Mouse (Mus musculus) heart, adult 2 months (tissue): ENCODE measurements around the gene Syp. TPM values are rescaled to one million over a fixed set of nuclear protein-coding genes. Genes with fewer than 3 reads are reported as not detected.

Experiments
- DNase-seq, 2 experiments: peaks; one replicate each; pipeline ENCODE4 v3.0.0; 2021
- H3K27ac ChIP-seq: fragments of 200-600 bp; 2 replicates; pipeline ENCODE4 v1.8.1; 2022
- H3K27me3 ChIP-seq: fragments of 200-500 bp; 2 replicates; pipeline ENCODE4 v1.6.1; 2012; ENCODE audit warnings: mild to moderate bottlenecking, low read length, inconsistent platforms, mixed read lengths; ENCODE audit not compliant: control insufficient read depth, insufficient read depth
- H3K36me3 ChIP-seq: fragments of 200-500 bp; 2 replicates; pipeline ENCODE4 v1.6.1; 2012; ENCODE audit warnings: low read length, inconsistent platforms; ENCODE audit not compliant: control insufficient read depth, insufficient read depth
- H3K4me1 ChIP-seq: fragments of 200-500 bp; 2 replicates; pipeline ENCODE4 v1.6.1; 2011; ENCODE audit warnings: low read length; ENCODE audit not compliant: control insufficient read depth, insufficient read depth
- H3K4me3 ChIP-seq: fragments of 200-600 bp; 2 replicates; pipeline ENCODE4 v1.8.1; 2022
- H3K79me2 ChIP-seq: fragments of 200-500 bp; replicated peaks from 2 replicates; pipeline ENCODE4 v1.6.1; 2012; ENCODE audit warnings: mild to moderate bottlenecking, inconsistent platforms, low read length, moderate library complexity, mixed read lengths; ENCODE audit not compliant: control insufficient read depth, insufficient read depth
- H3K9ac ChIP-seq: fragments of 200-500 bp; 2 replicates; pipeline ENCODE4 v1.6.1; 2012; ENCODE audit warnings: low read depth, mild to moderate bottlenecking, control low read depth, inconsistent platforms, low read length, mixed read lengths
- CTCF ChIP-seq: fragments of 200-600 bp; IDR thresholded peaks from 2 replicates; pipeline ENCODE4 v1.8.1; 2022; ENCODE audit warnings: antibody characterized with exemption, mild to moderate bottlenecking, moderate library complexity
- EP300 ChIP-seq: fragments of 200-500 bp; IDR thresholded peaks from 2 replicates; pipeline ENCODE4 v1.6.1; 2011; ENCODE audit warnings: low read depth, low read length, control low read depth; ENCODE audit not compliant: insufficient read depth
- POLR2A ChIP-seq: fragments of 200-500 bp; IDR thresholded peaks from 2 replicates; pipeline ENCODE4 v1.6.1; 2011; ENCODE audit warnings: mild to moderate bottlenecking, low read depth, low read length, control low read depth; ENCODE audit not compliant: insufficient read depth
- WGBS: fragments of 180-500 bp; shearing (Covaris S2); methylation state at CpG from one replicate; pipeline ENCODE4 v1.1.7; 2018; 5-methylcytosine and 5-hydroxymethylcytosine counted together
- intact Hi-C: fragments of 180-260 bp; cut with DNase I; formaldehyde crosslinking; loops from one replicate; pipeline ENCODE4 v1.15.1; 2025
- polyA plus RNA-seq: library from polyadenylated mRNA; depleted of rRNA; stranded (reverse); fragments of >200 nt; gene quantifications from 2 replicates; pipeline ENCODE4 v1.2.3, GENCODE M21; 2012
- total RNA-seq, 2 experiments: library from RNA; stranded (reverse); gene quantifications; 2 replicates each; pipeline ENCODE4 v1.2.3; 2021

Gene Syp
- total and polyA plus RNA-seq, 3 experiments = 2.6 to 4.2 (median 3.4) TPM

DNA sequence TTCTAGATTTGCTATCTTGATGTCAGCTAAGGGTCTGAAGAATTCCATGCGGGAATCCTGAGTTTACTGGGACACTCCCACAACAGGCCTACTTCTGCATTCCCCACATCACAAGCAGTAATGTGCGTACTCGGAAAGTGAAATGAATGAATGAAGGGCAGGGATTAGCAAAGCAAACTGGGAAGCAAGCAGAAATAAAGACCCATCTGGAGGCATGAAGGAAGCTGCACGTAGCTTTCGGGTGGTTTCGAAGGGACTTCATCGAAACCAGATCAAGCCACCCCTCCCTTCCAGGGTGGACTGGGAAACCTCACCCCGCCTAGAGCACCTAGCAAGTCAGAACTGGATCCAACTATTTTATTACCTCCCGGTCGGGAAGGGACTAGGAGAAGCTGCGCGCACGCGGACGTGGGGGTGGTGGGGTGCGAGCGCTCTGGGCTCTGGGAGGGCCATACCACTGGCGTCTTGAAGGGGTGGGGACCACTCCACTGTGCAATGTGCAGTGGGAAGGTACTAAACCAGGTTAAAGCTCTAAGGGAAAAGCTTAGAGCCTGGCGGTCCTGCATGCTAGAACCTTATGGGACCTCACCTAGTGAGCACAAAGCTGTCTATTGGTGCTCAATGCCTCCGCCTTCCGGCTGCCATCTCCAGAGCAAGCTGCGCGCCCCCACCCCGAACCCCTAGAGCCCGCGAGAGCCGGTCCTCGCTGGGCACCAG, 36.2 kb downstream of the Syp start:
- Histone ChIP-seq H3K36me3 (no peaks in the 10 kb centered on the region), H3K4me1 (peaks cover 3% of the 10 kb centered on the region; the same call in 1 of the 2 replicates), H3K9ac (no peak overlapping the region), H3K4me3 (no peak overlapping the region), H3K79me2 (no peaks in the 10 kb centered on the region), H3K27ac (no peak overlapping the region), H3K27me3 (no peaks in the 10 kb centered on the region)
- 40% methylated on average over 28 of the region's 28 CpGs for WGBS
- no peak for DNase-seq
- intact Hi-C loops = no loop called here
- TF ChIP-seq CTCF = no peak
- no peak for TF ChIP-seq POLR2A
- TF ChIP-seq EP300 = no peak

DNA sequence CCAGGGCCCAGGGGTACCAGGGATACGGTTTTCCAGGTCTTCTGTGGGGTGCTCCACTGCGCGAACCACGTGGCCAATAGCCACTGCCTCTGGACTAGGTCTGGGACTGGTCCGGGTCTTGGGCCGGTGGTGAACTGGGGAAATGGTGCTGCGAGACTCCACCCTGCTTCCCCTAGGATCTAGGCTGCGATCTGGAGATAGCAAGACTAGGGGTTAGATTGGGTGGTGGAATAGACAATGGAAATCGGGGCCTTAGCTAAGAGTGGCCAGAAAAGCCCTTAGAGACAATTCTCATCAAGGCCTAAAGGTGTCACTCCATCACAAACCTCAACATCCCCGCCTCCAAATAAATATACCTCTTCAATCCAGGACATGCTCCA, 36.7 kb downstream of the Syp start:
- Histone ChIP-seq H3K36me3 (no peaks in the 10 kb centered on the region), H3K9ac (no peak overlapping the region), H3K79me2 (no peaks in the 10 kb centered on the region), H3K4me3 (no peak overlapping the region), H3K27me3 (no peaks in the 10 kb centered on the region), H3K27ac (no peak overlapping the region), H3K4me1 (peaks cover 3% of the 10 kb centered on the region; the same call in 1 of the 2 replicates)
- no peak for TF ChIP-seq CTCF
- no peak for TF ChIP-seq EP300
- TF ChIP-seq POLR2A = no peak
- intact Hi-C loops = no loop called here
- DNase-seq = no peak
- 43% methylated on average over 10 of the region's 10 CpGs for WGBS

DNA sequence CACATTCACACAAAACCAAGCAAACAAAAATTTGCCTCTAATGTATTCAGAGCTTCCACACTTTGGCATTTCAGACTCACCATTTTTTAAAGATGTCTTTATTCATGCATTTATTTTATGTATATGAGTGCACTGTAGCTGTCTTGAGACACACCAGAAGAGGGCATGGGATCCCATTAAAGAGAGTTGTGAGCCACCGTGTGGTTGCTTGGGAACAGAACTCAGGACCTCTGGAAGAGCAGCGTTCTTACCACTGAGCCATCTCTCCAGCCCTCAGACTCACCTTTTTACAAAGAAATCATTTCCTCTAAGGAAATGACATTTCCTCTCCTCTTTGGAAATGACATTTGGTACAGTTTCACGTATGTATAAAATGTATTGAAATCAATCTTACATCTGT, 40.7 kb downstream of the Syp start:
- Histone ChIP-seq H3K36me3 (no peaks in the 10 kb centered on the region), H3K27me3 (no peaks in the 10 kb centered on the region), H3K9ac (no peak overlapping the region), H3K4me1 (no peaks in the 10 kb centered on the region), H3K4me3 (peak overlapping the region; percentile 53; the same call in 1 of the 2 replicates), H3K79me2 (no peaks in the 10 kb centered on the region), H3K27ac (peak overlapping the region; percentile 80; the same call in 1 of the 2 replicates)
- intact Hi-C loops = loop anchor here (2.0 kb wide), 1 partner anchor 30 kb away; no protein-coding TSS in a partner anchor
- WGBS = 35% methylated on average over 3 of the region's 3 CpGs
- TF ChIP-seq EP300 (no peak), CTCF (peak; percentile 49), POLR2A (no peak)
- no peak for DNase-seq

DNA sequence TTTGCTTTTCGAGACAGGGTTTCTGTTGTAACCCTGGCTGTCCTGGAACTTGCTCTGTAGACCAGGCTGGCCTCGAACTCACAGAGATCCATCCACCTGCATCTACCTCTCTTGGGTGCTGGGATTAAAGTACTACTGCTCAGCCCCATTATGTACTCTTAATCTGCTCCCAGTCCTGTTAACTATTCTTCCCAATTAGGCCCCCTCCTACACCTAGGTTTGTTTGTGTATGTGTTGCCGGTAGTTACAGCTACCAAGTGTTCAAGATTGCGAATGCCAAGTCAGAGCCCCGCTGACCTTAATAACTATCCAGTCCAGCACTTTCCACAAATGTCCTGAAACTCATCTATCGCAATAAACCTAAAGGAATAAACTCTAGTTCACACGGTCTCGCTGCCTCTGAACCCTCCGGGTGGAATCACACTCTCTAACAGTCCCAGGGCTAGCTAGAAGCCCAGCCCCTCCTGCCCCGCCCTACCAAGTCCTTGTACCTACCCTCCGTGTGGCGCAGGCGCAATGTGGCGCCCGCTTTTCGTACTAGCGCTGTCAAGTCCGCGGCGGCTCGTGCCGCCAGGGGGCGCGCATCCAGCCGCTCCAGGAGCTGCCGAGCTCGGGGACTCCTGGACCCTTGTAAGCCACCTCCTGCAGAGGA, 41.3 kb downstream of the Syp start:
- TF ChIP-seq CTCF = peak; percentile 94
- peak; percentile 64 for TF ChIP-seq POLR2A
- TF ChIP-seq EP300 = 0 out of 2 replicates have a peak, but pooled peaks have one; percentile 50
- Histone ChIP-seq H3K4me1 (no peaks in the 10 kb centered on the region), H3K9ac (peak overlapping the region; percentile 78), H3K27ac (peak overlapping the region; percentile 80), H3K36me3 (no peaks in the 10 kb centered on the region), H3K79me2 (no peaks in the 10 kb centered on the region), H3K27me3 (no peaks in the 10 kb centered on the region), H3K4me3 (peak overlapping the region; percentile 53)
- WGBS = 14% methylated on average over 27 of the region's 27 CpGs
- peak; percentile 91 to 93 for DNase-seq
- intact Hi-C loops = loop anchor here (2.0 kb wide), 1 partner anchor 31 kb away; no protein-coding TSS in a partner anchor

DNA sequence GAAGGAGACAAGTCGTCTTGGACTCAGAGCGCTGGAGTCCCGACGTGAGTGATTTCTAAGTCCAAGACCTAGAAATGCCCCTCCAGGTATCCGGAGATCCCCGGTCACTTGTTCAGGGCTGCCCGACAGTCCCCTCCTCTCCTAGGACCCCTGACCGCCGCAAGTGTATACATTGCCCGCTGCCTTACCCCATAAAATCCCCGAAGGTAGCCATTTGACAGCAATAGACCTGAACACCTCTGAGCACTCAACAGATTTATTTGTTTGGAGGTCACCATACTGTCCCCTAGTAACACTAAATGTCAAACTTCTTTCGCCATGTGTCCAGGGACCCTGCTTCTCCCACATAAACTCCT, 41.8 kb downstream of the Syp start:
- H3K4me1 ChIP-seq = no peaks in the 10 kb centered on the region
- H3K27me3 ChIP-seq = no peaks in the 10 kb centered on the region
- H3K36me3 ChIP-seq = no peaks in the 10 kb centered on the region
- intact Hi-C loops = no loop called here
- H3K9ac ChIP-seq = peak overlapping the region; percentile 78
- peak overlapping the region; percentile 80 for H3K27ac ChIP-seq
- peak overlapping the region; percentile 53 for H3K4me3 ChIP-seq
- no peak for DNase-seq
- no peak for TF ChIP-seq CTCF
- no peak for TF ChIP-seq POLR2A
- TF ChIP-seq EP300 = no peak
- no peaks in the 10 kb centered on the region for H3K79me2 ChIP-seq
- WGBS = 16% methylated on average over 12 of the region's 12 CpGs

DNA sequence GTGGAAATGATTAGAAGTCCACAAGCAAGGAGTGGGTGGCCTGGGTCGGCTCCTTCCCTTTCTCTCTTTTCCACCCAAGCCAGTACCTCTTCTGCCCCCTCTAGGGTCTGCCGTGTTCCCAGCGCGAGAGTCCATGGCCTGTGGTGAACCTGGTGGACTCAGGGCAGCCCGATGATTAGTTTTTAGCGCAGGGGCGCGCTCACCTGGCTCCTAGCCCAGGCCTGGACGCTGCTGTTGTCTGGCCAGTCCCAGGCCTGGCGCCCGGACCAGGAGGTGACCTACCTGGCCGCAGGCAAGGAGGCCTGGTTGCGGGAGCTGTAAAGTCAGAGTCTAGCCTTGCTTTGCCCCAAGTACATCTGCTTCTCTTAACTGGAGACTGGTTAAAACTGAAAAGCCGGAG, 42.6 kb downstream of the Syp start, which contains the start of gene Magix:
Gene Magix (minus strand): TSS at position 388 of the 400 bp plus-strand sequence.
- H3K27ac ChIP-seq = peak within 1 kb of the TSS; percentile 84
- TF ChIP-seq CTCF (no peak), EP300 (0 out of 2 replicates have a peak, but pooled peaks have one; percentile 17), POLR2A (no peak)
- H3K4me1 ChIP-seq = no peaks in the 10 kb centered on the region
- H3K4me3 ChIP-seq = peak within 1 kb of the TSS; percentile 53
- H3K79me2 ChIP-seq = no peaks in the 10 kb centered on the region
- H3K27me3 ChIP-seq = no peaks in the 10 kb centered on the region
- DNase-seq = peak; percentile 64 to 65
- H3K36me3 ChIP-seq = no peaks in the 10 kb centered on the region
- H3K9ac ChIP-seq = peak within 1 kb of the TSS; percentile 78
- 28% methylated on average over 14 of the region's 14 CpGs for WGBS
- intact Hi-C loops = no loop called here
